Mouse (Mus musculus) embryo, embryonic 11 days (tissue): Measurements from ENCODE around the gene Tubb4b.

Source experiments
- DNase-seq: peaks from one replicate; pipeline ENCODE4 v3.0.0-alpha.2; 2015

Tubb4b gene

GRCm38 (mm10) chr2:25185625-25186574 is 38.6 kb downstream of the Tubb4b start:
- DNase-seq: peak; percentile 92

- no peak for DNase-seq
Measured at GRCm38 (mm10) chr2:25184496-25184895, 40.0 kb downstream of the Tubb4b start.

- no peak for DNase-seq
Measured at GRCm38 (mm10) chr2:25183336-25183735, 41.2 kb downstream of the Tubb4b start.

GRCm38 (mm10) chr2:25182664-25183063 is 41.8 kb downstream of the Tubb4b start:
- DNase-seq: peak; percentile 57

- DNase-seq: peak; percentile 51
Measured at GRCm38 (mm10) chr2:25181891-25182397, 42.6 kb downstream of the Tubb4b start.

- DNase-seq: peak; percentile 81
Measured at GRCm38 (mm10) chr2:25180973-25181890, 43.3 kb downstream of the Tubb4b start.

DNA sequence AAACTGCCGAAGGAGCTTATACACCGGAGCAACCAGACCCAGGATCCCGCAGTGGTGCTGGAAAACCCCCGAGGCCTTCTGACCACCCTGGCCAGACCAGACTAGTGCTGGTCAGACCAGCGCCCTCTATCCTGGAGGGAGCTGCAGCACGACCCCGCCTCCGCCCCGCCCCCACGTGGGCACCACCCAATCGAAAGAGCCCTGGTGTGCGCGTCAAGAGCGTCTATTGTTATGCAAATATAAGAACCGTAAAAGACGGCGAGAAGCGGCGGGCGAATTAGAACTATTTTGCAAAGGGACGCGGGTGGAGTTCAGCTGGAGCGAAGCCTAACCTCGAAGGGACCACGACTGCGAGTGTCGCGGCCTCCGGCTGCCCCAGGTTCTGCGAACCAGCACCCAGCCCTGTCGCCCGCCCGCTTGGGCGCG is 44.0 kb downstream of the Tubb4b start, which contains the start of gene Nrarp:
Gene Nrarp (plus strand): TSS at position 281 of the 426 bp plus-strand sequence.
- DNase-seq: peak; percentile 94

DNA sequence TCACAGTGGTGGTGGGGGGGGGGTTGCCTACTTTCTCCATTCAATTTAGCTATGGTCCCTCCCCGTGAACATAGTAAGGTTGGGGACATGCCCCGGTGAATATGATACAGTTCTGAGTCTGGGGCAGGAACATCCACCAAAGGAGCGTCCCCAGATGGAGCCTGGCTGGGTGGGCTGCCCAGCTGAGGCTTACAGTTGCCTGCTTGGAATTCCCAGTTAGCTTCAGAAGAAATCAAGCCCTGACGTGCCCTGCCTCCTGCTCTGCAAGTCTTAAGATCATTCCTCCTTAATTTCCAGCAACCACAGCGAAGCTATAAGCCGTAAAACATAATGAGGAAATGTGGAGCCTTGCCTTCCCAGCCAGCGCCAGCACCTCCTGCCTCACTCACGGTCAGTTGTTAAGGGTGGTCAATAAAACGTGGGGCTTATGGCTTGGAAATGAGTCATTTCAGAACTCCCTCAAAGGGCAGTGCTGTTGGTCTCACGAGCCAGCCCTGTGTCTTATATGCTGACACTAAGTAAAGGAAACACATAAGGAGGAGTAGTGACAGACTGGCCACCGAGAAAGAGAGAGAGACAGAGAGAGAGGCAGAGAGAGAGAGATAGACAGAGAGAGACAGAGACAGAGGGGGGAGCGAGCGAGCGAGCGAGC is 44.8 kb downstream of the Tubb4b start:
- DNase-seq: no peak

DNA sequence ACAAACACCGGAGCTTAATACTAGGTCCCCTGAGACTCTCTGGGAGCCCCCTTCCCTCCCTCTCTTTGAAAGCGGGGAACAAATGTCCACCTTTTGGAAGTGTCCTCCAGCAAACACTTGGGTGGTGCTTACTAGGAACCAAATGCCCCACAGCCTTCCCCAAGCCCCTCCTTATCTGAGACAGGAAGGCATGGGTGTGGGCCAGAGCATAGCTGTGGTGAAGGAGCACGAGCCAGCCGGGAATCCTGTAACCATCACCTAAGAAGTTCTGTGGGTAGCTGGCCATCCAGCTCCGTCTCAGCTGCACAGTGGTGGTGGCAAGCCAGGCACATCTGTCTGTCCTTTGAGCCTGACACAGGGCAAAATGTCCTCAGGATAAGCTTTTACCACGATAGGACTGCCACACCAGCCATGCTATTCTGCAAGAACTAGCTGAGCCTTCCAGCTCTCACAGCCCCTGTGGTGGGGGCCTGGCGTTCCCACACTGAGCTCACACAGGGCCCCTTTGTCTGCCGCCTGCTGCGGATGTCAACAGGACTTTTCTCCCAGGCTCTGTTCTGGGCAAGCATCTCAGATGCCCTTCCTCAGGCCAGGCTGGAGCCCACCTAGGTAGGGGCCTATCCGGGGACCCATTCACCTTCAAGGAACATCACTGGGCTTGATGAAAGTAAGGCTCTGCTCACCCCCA is 46.1 kb downstream of the Tubb4b start:
- peak; percentile 46 for DNase-seq

DNA sequence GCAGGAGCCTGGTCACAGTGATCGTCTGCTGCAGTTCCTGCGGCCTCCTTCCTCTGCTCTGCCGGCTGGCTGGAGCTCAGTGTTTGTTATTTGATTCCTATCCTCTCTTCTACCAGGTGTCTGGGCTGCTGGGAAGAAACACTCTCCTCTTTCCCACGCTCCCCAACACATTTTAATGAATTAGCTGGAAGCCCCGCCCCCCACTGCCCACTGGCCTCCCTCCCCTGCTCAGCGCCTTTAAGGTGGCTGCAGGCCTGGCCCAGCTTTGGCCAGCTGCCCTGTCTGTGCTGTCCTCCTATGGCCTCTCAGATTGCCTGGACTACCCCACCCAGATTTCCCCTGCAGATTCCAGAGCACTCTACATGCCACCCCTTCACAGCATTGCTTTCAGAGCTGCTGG is 46.8 kb downstream of the Tubb4b start:
- peak; percentile 82 for DNase-seq

DNA sequence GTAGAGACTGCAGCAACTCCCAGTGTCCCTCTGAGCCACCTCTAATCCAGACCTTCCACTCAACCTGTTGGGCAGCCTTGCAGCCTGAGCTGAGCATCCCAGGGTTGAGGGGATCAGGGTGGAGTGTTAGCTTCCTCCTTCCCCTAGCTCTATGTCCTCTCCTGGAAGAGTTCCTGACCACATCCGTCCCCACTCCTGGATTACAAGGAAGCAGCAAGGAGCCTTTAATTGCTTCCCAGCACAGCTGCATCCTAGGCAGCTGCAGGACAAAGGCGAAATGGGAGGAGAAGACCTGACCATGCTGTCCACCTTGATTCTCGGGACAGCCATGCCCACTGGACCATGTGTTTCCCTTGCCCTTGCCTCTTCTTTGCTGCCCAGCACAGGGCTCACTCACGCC is 47.4 kb downstream of the Tubb4b start:
- DNase-seq: no peak

DNA sequence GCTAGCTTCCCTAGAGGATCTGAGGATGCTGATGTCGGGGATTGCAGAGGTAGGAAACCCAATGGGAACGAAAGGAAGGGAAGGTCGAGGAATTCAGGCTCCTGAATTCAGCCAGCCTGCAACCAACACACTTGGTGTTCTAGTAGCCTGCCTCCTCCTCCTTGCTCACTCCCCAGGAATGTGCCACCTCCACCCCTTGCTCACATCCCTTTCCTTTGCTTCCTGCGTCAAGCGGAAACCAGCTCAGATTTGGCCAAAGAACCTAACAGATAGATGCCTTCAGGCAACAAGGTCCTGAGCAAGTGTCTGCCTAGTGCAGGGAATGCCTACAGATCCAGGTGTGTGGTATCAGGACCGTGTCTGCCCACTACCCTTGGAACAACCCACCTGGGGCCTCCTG is 47.9 kb downstream of the Tubb4b start:
- no peak for DNase-seq

- no peak for DNase-seq
Measured at GRCm38 (mm10) chr2:25175690-25176078, 48.8 kb downstream of the Tubb4b start.

DNA sequence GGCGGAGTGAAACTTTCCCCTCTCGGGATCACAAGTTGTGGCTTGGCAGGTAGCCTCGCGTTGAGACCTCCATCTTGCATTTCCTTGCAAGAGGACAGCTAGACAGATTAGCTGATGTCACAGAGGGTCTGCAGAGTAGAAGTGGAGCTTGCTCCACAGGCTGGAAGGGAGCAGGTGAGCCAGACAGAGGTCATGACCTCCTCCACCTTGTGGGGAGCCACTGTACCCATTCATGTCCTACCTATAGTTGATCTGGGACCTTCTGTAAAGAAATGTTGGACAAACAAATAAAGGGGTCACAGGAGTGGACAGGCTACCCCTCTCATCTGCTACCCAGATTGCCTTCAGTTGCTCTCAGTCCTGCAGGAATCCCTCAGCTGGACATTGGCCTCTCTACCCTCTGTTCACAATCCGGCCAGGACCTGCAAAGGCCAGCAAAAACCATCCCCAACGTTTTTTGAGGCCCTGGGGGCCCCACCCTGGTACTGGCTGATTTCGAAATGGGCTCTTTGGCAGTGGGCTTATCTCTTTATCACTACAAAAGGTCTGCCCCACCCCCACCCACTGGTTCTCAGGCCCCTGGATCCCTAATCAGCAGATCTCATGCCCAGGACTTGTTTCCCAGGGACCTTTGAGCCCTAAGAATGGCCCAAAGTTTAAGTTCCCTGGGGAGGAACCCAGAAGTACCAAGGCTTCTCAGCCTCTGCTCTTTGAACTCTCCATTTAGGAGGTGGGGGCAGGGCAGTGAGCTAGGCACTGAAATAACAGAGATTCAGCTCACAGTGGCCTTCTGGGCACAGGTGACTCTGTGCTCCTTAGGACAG is 49.4 kb downstream of the Tubb4b start:
- no peak for DNase-seq

- no peak for DNase-seq
Measured at GRCm38 (mm10) chr2:25173821-25174220, 50.7 kb downstream of the Tubb4b start.

GRCm38 (mm10) chr2:25172629-25173028 is 51.9 kb downstream of the Tubb4b start:
- no peak for DNase-seq
